Mouse (Mus musculus) liver, embryonic 13.5 days (tissue): ENCODE results near the gene Kirrel. TPM values are rescaled to one million over a fixed set of nuclear protein-coding genes. Genes with fewer than 3 reads are reported as not detected.
"Not testable (repeated sequence)": the region's sequence is repeated elsewhere in the genome, so short reads cannot be mapped to it uniquely, and the experiment has no call there.

Source experiments
- ATAC-seq: fragments of 200-750 bp; cut with Nextera tagmentation; 2 replicates; pipeline ENCODE4 v1.8.0; 2017; ENCODE audit warnings: low read depth, mild to moderate bottlenecking, moderate number of reproducible peaks, moderate library complexity
- DNase-seq: peaks from one replicate; pipeline ENCODE4 v3.0.0; 2022
- H3K27ac ChIP-seq: fragments of 300-500 bp; sonication (generic); 2 replicates; pipeline ENCODE4 v1.5.1; 2015; ENCODE audit warnings: moderate library complexity, mild to moderate bottlenecking, inconsistent platforms
- H3K27me3 ChIP-seq: fragments of 300-500 bp; sonication (generic); 2 replicates; pipeline ENCODE4 v1.6.1; 2015; ENCODE audit warnings: mild to moderate bottlenecking, inconsistent platforms
- H3K36me3 ChIP-seq: fragments of 300-500 bp; sonication (generic); 2 replicates; pipeline ENCODE4 v1.6.1; 2015; ENCODE audit warnings: mild to moderate bottlenecking, inconsistent platforms
- H3K4me1 ChIP-seq: fragments of 300-500 bp; sonication (generic); replicated peaks from 2 replicates; pipeline ENCODE4 v1.6.1; 2015; ENCODE audit warnings: inconsistent platforms
- H3K4me2 ChIP-seq: fragments of 300-500 bp; sonication (generic); 2 replicates; pipeline ENCODE4 v1.6.1; 2015; ENCODE audit warnings: inconsistent platforms, mild to moderate bottlenecking, moderate library complexity
- H3K4me3 ChIP-seq: fragments of 300-500 bp; sonication (generic); replicated peaks from 2 replicates; pipeline ENCODE4 v1.5.1; 2015; ENCODE audit warnings: mild to moderate bottlenecking, inconsistent platforms
- H3K9ac ChIP-seq: fragments of 300-500 bp; sonication (generic); 2 replicates; pipeline ENCODE4 v1.6.1; 2015; ENCODE audit warnings: mild to moderate bottlenecking, inconsistent platforms
- H3K9me3 ChIP-seq: fragments of 300-500 bp; sonication (generic); replicated peaks from 2 replicates; pipeline ENCODE4 v1.6.1; 2016; ENCODE audit warnings: inconsistent platforms
- WGBS: fragments of 180-500 bp; shearing (Covaris S2); methylation state at CpG from one replicate; pipeline ENCODE4 v1.1.7; 2015; ENCODE audit not compliant: insufficient replicate concordance; 5-methylcytosine and 5-hydroxymethylcytosine counted together
- polyA plus RNA-seq: library from polyadenylated mRNA; unstranded; fragments of >200 nt; fragmentation: Nextera tagmentation; extraction: Ambion mirVana; gene quantifications from 2 replicates; pipeline ENCODE4 v1.2.1, GENCODE M21; 2015

Gene Kirrel
- polyA plus RNA-seq, 1 experiment from 2014 or later: 1.2 TPM

DNA sequence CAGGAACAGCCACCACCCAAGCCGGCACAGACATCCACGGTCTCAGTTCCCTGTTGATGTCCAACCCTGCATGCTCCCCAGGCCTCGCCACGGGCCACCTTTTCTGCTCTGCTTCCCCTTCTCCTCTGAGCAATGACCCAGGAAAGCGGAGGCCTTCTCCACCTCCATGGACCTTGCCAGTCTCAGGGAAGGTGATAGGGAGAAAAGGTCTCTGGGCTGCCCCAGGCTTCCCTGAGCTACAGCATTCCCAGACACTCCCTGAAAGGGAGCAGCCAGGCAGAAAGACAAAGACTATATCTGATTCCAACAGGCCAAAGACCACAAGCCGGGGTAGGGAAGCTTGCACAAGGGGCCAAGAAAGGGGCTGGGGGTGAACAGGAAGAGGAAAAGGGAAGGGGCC is 43.6 kb downstream of the Kirrel start:
- DNase-seq (no peak), ATAC-seq (no peak)
- Histone ChIP-seq H3K4me3 (no peak overlapping the region), H3K27ac (no peak overlapping the region), H3K9me3 (no peaks in the 10 kb centered on the region), H3K4me1 (peaks cover 4% of the 10 kb centered on the region; the same call in 1 of the 2 replicates), H3K4me2 (no peak overlapping the region), H3K27me3 (no peaks in the 10 kb centered on the region), H3K9ac (no peak overlapping the region), H3K36me3 (no peaks in the 10 kb centered on the region)
- 50% methylated on average over 6 of the region's 6 CpGs for WGBS

DNA sequence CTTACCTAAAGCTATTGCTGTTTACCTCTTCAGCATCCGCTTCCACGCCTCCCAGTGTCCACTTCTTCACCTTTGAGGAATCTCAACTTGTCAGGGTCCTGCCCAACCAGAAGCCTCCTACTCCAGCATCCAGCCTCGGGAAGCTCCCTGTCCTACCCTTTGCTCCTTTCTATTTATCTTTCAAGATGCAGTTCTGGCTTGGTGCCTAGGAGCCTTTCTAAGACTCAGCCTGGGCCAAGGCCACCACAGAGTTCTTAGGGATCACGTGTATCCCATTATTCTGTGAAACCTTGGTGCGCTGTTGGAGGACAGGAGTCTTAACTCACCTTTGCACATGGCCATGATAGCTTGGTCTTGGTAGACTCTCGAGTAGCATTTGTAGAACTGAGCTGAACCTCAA is 50.8 kb downstream of the Kirrel start:
- no peaks in the 10 kb centered on the region for H3K9me3 ChIP-seq
- H3K27me3 ChIP-seq: no peaks in the 10 kb centered on the region
- ATAC-seq (no peak), DNase-seq (no peak)
- WGBS: 71% methylated on average over 6 of the region's 6 CpGs
- no peak overlapping the region for H3K9ac ChIP-seq
- no peaks in the 10 kb centered on the region for H3K4me1 ChIP-seq
- no peak overlapping the region for H3K4me2 ChIP-seq
- H3K36me3 ChIP-seq: no peaks in the 10 kb centered on the region
- H3K4me3 ChIP-seq: no peak overlapping the region
- H3K27ac ChIP-seq: no peak overlapping the region

DNA sequence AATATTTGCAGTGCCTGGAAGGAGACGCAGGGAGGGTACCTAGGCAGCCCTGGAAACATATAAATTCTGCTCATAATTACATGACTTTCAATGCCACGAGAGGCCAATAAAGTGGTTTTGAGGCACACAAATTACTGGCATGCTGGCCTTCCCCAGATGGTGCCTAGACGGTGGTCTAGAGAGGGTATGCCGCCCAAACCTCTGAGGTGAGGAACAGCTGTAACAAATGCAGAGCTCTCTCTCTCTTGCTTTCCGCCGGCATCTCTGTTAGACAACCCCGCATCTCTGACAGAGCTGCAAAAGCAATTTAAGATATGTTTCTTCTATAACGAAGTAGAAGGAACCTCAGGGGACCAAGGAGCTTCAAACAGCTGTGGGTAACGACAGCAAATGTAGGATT is 56.3 kb downstream of the Kirrel start:
- H3K4me2 ChIP-seq: no peak overlapping the region
- no peak overlapping the region for H3K9ac ChIP-seq
- 73% methylated on average over 9 of the region's 9 CpGs for WGBS
- H3K9me3 ChIP-seq: no peaks in the 10 kb centered on the region
- DNase-seq: no peak
- H3K27ac ChIP-seq: no peak overlapping the region
- H3K4me3 ChIP-seq: no peak overlapping the region
- no peaks in the 10 kb centered on the region for H3K27me3 ChIP-seq
- no peaks in the 10 kb centered on the region for H3K36me3 ChIP-seq
- no peaks in the 10 kb centered on the region; the same call in 1 of the 2 replicates for H3K4me1 ChIP-seq
- ATAC-seq: no peak

DNA sequence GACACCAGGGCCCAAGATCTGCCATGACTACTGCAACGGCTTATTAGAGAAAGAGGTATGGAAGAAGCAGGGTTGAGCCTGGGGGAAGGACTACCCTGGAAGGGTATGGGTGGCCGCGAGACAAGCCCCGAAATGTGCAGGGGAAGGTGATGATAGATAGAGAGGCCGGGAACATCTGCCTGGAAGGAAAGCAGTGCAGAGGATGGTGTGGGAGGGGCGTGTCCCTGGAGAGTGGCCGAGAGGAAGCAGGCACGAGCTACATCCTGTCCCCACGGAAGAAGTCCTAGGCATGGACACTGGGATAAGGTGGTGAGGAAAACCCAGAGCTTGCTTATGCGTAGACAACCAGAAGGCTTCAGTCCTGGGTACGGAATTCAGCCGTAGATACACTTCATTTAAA is 56.9 kb downstream of the Kirrel start:
- Histone ChIP-seq H3K9ac (no peak overlapping the region), H3K27me3 (no peaks in the 10 kb centered on the region), H3K4me2 (no peak overlapping the region), H3K4me3 (no peak overlapping the region), H3K36me3 (no peaks in the 10 kb centered on the region), H3K27ac (no peak overlapping the region), H3K4me1 (no peaks in the 10 kb centered on the region; the same call in 1 of the 2 replicates), H3K9me3 (no peaks in the 10 kb centered on the region)
- ATAC-seq: no peak
- no peak for DNase-seq
- 29% methylated on average over 12 of the region's 12 CpGs for WGBS

DNA sequence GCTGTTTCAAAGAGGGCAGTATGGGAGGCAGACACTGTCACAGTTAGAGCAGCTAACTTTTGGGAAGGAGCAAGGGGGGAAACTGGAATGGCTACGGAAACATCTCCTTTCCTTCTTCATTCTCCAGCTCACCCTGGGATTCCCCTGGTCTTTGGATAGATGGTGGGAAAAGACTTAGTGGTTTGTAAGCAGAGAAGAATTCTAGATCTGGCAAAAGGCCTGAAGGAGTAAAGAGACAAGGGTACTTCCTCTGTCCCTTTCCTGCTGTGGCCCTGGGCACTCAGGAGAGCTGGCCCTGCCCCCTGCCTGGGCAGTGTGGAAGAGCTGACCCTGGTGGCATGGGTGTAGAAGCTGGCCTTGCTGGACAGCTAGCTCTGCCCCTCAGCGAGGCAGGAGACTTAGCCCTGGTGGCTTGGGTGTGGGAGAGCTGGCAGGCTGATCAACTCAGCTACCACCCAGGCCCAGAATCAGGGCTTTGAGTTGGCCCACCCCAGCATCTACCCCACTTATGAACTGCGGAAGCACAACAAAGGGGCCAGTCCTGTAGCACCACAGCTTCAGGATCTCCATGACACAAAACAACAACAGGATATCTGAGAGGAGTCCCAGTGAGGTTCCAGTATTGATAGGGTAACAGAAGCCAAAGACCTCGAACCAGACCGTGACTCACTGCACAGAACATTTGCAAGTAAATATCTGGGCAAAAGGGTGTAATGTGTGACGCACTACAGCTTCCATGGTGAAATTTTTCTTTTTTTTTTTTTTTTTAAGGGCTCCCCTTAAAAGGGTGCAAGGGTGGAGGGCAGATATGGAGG is 58.6 kb downstream of the Kirrel start:
- no peak for ATAC-seq
- Histone ChIP-seq H3K36me3 (no peaks in the 10 kb centered on the region), H3K27me3 (no peaks in the 10 kb centered on the region), H3K9ac (no peak overlapping the region), H3K27ac (no peak overlapping the region), H3K4me3 (no peak overlapping the region), H3K4me2 (no peak overlapping the region), H3K4me1 (no peaks in the 10 kb centered on the region; the same call in 1 of the 2 replicates), H3K9me3 (no peaks in the 10 kb centered on the region)
- WGBS: 53% methylated on average over 6 of the region's 6 CpGs
- DNase-seq: no peak

DNA sequence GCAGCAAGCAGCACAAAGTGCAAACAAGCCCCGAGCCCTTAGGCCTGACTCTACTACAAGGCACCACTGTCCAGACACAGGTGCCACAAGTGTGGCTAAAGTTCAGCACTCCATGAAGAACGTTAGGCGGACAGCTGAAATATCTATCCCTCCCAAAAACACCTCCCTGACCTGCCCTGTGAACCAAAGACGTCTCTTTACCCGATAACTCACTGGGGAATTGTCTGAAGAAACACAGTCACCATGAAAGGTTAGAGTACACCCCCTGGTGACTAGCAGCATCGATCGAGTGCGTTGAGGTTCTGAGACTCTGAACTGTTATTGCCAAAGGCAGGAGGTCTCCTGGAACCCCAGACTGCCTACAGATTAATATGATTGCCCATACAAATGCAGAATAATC is 59.3 kb downstream of the Kirrel start:
- Histone ChIP-seq H3K4me2 (no peak overlapping the region), H3K4me1 (no peaks in the 10 kb centered on the region; the same call in 1 of the 2 replicates), H3K9me3 (no peaks in the 10 kb centered on the region), H3K27me3 (no peaks in the 10 kb centered on the region), H3K27ac (no peak overlapping the region), H3K4me3 (no peak overlapping the region), H3K36me3 (no peaks in the 10 kb centered on the region), H3K9ac (no peak overlapping the region)
- DNase-seq (no peak), ATAC-seq (no peak)
- WGBS: 69% methylated on average over 8 of the region's 8 CpGs

DNA sequence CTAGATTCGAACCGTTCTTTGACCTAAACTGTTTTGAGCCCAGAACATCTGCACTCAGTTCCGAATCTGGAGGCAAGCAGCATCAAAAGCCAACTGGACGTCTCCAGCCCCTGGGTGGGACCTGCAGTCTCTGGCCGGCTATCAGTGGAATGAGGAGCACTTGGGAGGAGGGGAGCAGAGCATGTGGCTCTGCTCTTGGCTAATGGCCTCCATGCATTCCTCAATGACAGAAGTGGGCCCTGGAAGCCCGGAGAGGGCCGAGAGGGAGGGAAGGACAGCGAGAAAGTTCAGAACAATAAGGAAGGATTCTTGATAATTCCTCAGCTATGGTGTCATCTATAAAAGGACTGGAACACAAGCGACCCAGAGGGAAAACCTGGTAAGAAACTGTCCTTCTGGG is 59.7 kb downstream of the Kirrel start:
- Histone ChIP-seq H3K36me3 (no peaks in the 10 kb centered on the region), H3K9ac (no peak overlapping the region), H3K4me3 (no peak overlapping the region), H3K9me3 (no peaks in the 10 kb centered on the region), H3K27me3 (no peaks in the 10 kb centered on the region), H3K4me1 (no peaks in the 10 kb centered on the region; the same call in 1 of the 2 replicates), H3K27ac (no peak overlapping the region), H3K4me2 (no peak overlapping the region)
- no peak for DNase-seq
- ATAC-seq: no peak
- WGBS: 54% methylated on average over 9 of the region's 9 CpGs

DNA sequence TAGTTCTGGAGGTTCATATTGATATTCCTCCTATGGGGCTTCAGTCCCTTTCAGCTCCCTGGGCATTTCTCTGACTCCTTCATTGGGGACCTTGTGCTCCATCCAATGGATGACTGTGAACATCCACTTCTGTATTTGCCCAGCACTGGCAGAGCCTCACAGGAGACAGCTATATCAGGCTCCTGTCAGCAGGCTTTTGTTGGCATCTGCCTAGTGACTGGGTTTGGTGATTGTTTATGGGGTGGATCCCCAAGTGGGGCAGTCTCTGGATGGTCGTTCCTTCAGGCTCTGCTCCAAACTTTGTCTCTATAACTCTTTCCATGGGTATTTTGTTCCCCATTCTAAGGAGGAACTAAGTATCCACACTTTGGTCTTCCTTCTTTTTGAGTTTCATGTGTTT is 60.7 kb downstream of the Kirrel start:
- H3K4me2 ChIP-seq, H3K4me1 ChIP-seq, H3K36me3 ChIP-seq, H3K27me3 ChIP-seq, ATAC-seq, H3K9ac ChIP-seq, DNase-seq, H3K27ac ChIP-seq, H3K4me3 ChIP-seq, H3K9me3 ChIP-seq: not testable (repeated sequence)
- WGBS: 27% methylated on average over 1 of the region's 1 CpGs

DNA sequence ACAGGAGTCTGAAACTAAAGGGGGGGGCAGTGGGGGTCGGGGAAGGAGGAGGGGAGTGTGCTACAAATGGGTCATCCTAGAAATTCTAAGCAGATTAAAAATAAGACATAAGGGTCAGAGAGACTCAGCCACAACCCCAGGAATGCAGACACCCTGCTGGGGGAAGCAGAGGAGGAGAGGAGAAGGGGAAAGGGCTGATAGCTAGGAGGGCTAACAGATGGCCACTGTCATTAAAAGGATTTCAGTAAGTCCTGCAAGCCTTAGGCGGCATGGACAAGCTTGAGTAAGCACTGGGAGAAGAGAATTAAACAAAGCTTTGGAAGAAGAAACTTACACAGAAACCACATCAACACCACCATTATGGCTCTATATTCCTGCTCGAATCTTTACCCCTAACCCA is 62.3 kb downstream of the Kirrel start:
- no peak overlapping the region for H3K27ac ChIP-seq
- H3K4me2 ChIP-seq: no peak overlapping the region
- H3K4me3 ChIP-seq: no peak overlapping the region
- no peaks in the 10 kb centered on the region for H3K4me1 ChIP-seq
- no peak overlapping the region for H3K9ac ChIP-seq
- no peak for DNase-seq
- H3K27me3 ChIP-seq: no peaks in the 10 kb centered on the region
- ATAC-seq: no peak
- no peaks in the 10 kb centered on the region for H3K36me3 ChIP-seq
- 45% methylated on average over 3 of the region's 3 CpGs for WGBS
- H3K9me3 ChIP-seq: no peaks in the 10 kb centered on the region

DNA sequence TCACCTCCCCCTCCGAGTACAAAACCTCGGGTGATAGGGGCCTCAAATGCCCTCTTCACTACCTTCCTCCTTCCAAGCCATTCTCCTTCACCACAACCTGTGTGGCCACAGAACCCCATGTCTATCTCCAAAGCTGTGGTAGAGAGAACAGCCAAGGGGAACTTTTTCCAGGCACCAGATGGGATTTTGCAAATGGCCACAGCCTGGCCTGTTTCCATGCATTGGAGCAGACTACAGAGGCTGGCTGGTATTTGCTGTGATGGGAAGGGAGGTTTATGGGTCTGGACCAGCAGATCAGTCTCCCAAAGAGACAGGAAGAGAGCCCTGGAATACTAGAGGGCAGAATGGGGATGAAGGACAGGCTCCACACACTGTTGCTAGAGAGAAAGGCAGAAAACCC is 69.7 kb downstream of the Kirrel start:
- no peaks in the 10 kb centered on the region for H3K4me1 ChIP-seq

DNA sequence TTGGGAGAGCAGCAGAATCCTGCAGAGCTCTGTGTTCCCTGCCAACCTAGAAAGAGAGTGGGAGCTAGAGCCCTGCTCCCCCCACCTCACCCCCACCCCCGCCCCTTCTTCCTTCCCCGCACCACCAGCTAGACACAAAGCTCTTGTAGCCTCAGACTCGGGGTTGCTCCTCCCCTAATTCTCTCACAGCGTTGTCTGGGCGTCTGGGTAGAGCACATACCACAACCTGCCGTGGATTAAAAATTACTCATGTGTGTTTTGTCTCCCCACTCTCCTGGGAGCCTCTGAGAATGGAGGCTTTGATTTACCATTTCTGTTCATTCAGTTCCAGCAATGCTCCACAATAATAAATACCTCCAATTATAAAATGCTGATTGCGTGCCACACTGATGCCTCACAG is 72.2 kb downstream of the Kirrel start:
- Histone ChIP-seq H3K9ac (no peak overlapping the region), H3K4me2 (no peak overlapping the region), H3K36me3 (no peaks in the 10 kb centered on the region), H3K27ac (no peak overlapping the region), H3K4me3 (no peak overlapping the region), H3K9me3 (no peaks in the 10 kb centered on the region), H3K27me3 (no peaks in the 10 kb centered on the region), H3K4me1 (no peaks in the 10 kb centered on the region)
- ATAC-seq (no peak), DNase-seq (no peak)
- 46% methylated on average over 7 of the region's 7 CpGs for WGBS

More for the DNA sequence above, 69.7 kb downstream of the Kirrel start:
- Histone ChIP-seq H3K4me3 (no peak overlapping the region), H3K27ac (no peak overlapping the region), H3K9ac (no peak overlapping the region), H3K4me2 (no peak overlapping the region), H3K36me3 (no peaks in the 10 kb centered on the region), H3K9me3 (no peaks in the 10 kb centered on the region), H3K27me3 (no peaks in the 10 kb centered on the region)
- ATAC-seq: no peak
- WGBS: 29% methylated on average over 2 of the region's 2 CpGs
- DNase-seq: no peak

DNA sequence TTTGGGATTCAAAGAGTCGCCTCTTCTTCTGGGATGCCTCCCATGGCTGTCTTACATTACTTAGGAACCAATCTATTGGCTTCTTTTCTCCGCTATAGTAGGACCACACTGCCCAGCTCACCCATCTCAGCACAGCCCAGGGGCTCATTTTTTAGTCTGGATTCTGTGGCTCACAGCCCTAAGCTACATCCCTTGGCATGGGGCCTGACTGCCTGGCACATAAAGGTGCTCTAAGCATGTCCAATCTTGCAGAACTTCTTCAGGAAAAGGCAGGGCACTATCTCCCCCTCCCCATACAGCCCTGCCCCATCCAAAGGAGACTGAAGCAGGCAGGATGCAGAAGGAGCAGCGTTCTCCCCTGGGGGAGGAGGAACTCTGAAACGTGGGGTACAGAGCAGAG is 73.6 kb downstream of the Kirrel start:
- H3K9me3 ChIP-seq: no peaks in the 10 kb centered on the region
- ATAC-seq (no peak), DNase-seq (no peak)
- no peak overlapping the region for H3K4me2 ChIP-seq
- WGBS: 48% methylated on average over 4 of the region's 4 CpGs
- H3K27me3 ChIP-seq: no peaks in the 10 kb centered on the region
- no peak overlapping the region for H3K9ac ChIP-seq
- no peaks in the 10 kb centered on the region for H3K36me3 ChIP-seq
- H3K4me3 ChIP-seq: no peak overlapping the region
- H3K27ac ChIP-seq: no peak overlapping the region
- H3K4me1 ChIP-seq: no peaks in the 10 kb centered on the region
